Mouse (Mus musculus) liver, embryonic 14.5 days (tissue): ENCODE data around the gene Epb41l4b. TPM values are rescaled to one million over a fixed set of nuclear protein-coding genes. Genes with fewer than 3 reads are reported as not detected.

Experiments used
- ATAC-seq: fragments of 200-750 bp; cut with Nextera tagmentation; 2 replicates; pipeline ENCODE4 v1.8.0; 2017; ENCODE audit warnings: moderate number of reproducible peaks, mild to moderate bottlenecking, moderate library complexity; ENCODE audit not compliant: insufficient read depth
- DNase-seq, 3 experiments: peaks; one replicate each; pipeline ENCODE4 v3.0.0-alpha.2; 2012 to 2013; ENCODE audit warnings: low read depth in 3 of 3, low spot score in 3 of 3
- H3K27ac ChIP-seq: fragments of 300-500 bp; sonication (generic); 2 replicates; pipeline ENCODE4 v1.5.1; 2014; ENCODE audit warnings: moderate library complexity, mild to moderate bottlenecking, control low read depth, inconsistent platforms
- H3K27me3 ChIP-seq: fragments of 300-500 bp; sonication (generic); 2 replicates; pipeline ENCODE4 v1.6.1; 2014; ENCODE audit warnings: mild to moderate bottlenecking, low read length, moderate library complexity; ENCODE audit not compliant: control insufficient read depth, insufficient read depth
- H3K36me3 ChIP-seq: fragments of 300-500 bp; sonication (generic); replicated peaks from 2 replicates; pipeline ENCODE4 v1.6.1; 2014; ENCODE audit warnings: low read depth; ENCODE audit not compliant: control insufficient read depth, insufficient read depth
- H3K4me1 ChIP-seq, 2 experiments: fragments of 200-500 bp in 1 of 2; fragments of 300-500 bp in 1 of 2; sonication (generic) in 1 of 2; replicated peaks; 2 replicates each; pipeline ENCODE4 v1.6.1; 2012 to 2014; ENCODE audit warnings: antibody characterized with exemption in 1 of 2, inconsistent platforms in 1 of 2, low read length in 1 of 2; ENCODE audit not compliant: control insufficient read depth in 2 of 2, insufficient read depth in 2 of 2
- H3K4me2 ChIP-seq: fragments of 300-500 bp; sonication (generic); 2 replicates; pipeline ENCODE4 v1.6.1; 2014; ENCODE audit warnings: low read depth, mild to moderate bottlenecking, control low read depth, moderate library complexity
- H3K4me3 ChIP-seq, 2 experiments: fragments of 200-500 bp in 1 of 2; fragments of 300-500 bp in 1 of 2; sonication (generic) in 1 of 2; 2 replicates each; pipeline ENCODE4 v1.5.1; 2012 to 2014; ENCODE audit warnings: low read depth in 2 of 2, low read length in 2 of 2, mild to moderate bottlenecking in 2 of 2, control low read depth in 1 of 2, inconsistent platforms in 1 of 2, moderate library complexity in 1 of 2; ENCODE audit not compliant: insufficient read depth in 1 of 2
- H3K9ac ChIP-seq: fragments of 300-500 bp; sonication (generic); replicated peaks from 2 replicates; pipeline ENCODE4 v1.6.1; 2014; ENCODE audit warnings: mild to moderate bottlenecking, control low read depth, moderate library complexity
- H3K9me3 ChIP-seq: fragments of 300-500 bp; sonication (generic); 2 replicates; pipeline ENCODE4 v1.6.1; 2016; ENCODE audit warnings: low read length, mixed read lengths; ENCODE audit not compliant: control insufficient read depth
- CTCF ChIP-seq: IDR thresholded peaks from 2 replicates; pipeline ENCODE4 v1.5.1; 2016; ENCODE audit warnings: antibody characterized with exemption, low read depth, control low read depth
- EP300 ChIP-seq: IDR thresholded peaks from 2 replicates; pipeline ENCODE4 v1.6.1; 2016; ENCODE audit warnings: antibody characterized with exemption, low read depth
- WGBS: fragments of 180-500 bp; shearing (Covaris S2); extraction: QIAGEN DNeasy Blood & Tissue Kit; methylation state at CpG from one replicate; pipeline ENCODE4 v1.1.7; 2014; ENCODE audit not compliant: insufficient replicate concordance; 5-methylcytosine and 5-hydroxymethylcytosine counted together
- polyA plus RNA-seq, 2 experiments: library from polyadenylated mRNA; depleted of rRNA in 1 of 2; stranded (reverse) in 1 of 2; unstranded in 1 of 2; fragments of >200 nt; fragmentation: Nextera tagmentation in 1 of 2; extraction: Ambion mirVana in 1 of 2; gene quantifications; 2 replicates each; pipeline versions ENCODE4 v1.2.1 to v1.2.3; 2012 to 2014

The Epb41l4b gene
- polyA plus RNA-seq, 2 experiments, result 2.1 to 2.2 TPM

- 35% methylated on average over 6 of the region's 6 CpGs for WGBS
- Histone ChIP-seq H3K9ac (no peak overlapping the region), H3K4me2 (no peak overlapping the region), H3K36me3 (no peaks in the 10 kb centered on the region), H3K27ac (no peak overlapping the region), H3K27me3 (no peaks in the 10 kb centered on the region), H3K9me3 (no peaks in the 10 kb centered on the region), H3K4me1 (no peaks in the 10 kb centered on the region), H3K4me3 (no peak overlapping the region)
- TF ChIP-seq EP300 (no peak), CTCF (no peak)
- ATAC-seq (no peak), DNase-seq (no peak)
These were observed 94.7 kb downstream of the Epb41l4b start for GRCm38 (mm10) chr4:57048566-57048965.

GRCm38 (mm10) chr4:57046160-57046571 is 97.1 kb downstream of the Epb41l4b start:
- Histone ChIP-seq H3K27me3 (no peaks in the 10 kb centered on the region), H3K4me1 (no peaks in the 10 kb centered on the region), H3K4me2 (no peak overlapping the region), H3K9me3 (no peaks in the 10 kb centered on the region), H3K4me3 (no peak overlapping the region), H3K9ac (no peak overlapping the region), H3K36me3 (no peaks in the 10 kb centered on the region), H3K27ac (no peak overlapping the region)
- TF ChIP-seq EP300 (no peak), CTCF (no peak)
- WGBS, result 70% methylated on average over 9 of the region's 9 CpGs
- DNase-seq (no peak), ATAC-seq (no peak)

- no peak for TF ChIP-seq EP300
- DNase-seq (no peak), ATAC-seq (no peak)
- peaks cover 0 to 4% of the 10 kb centered on the region in 2 experiments; a peak in 1 of 4 replicates for H3K4me1 ChIP-seq
- H3K4me2 ChIP-seq, result no peak overlapping the region
- no peaks in the 10 kb centered on the region for H3K36me3 ChIP-seq
- no peaks in the 10 kb centered on the region for H3K27me3 ChIP-seq
- H3K4me3 ChIP-seq, result no peak overlapping the region
- H3K27ac ChIP-seq, result no peak overlapping the region
- no peaks in the 10 kb centered on the region for H3K9me3 ChIP-seq
- no peak overlapping the region for H3K9ac ChIP-seq
- WGBS, result 76% methylated on average over 8 of the region's 8 CpGs
These were observed 99.6 kb downstream of the Epb41l4b start for GRCm38 (mm10) chr4:57043621-57044020.

- Histone ChIP-seq H3K9ac (no peak overlapping the region), H3K27me3 (no peaks in the 10 kb centered on the region), H3K4me1 (peaks cover 0 to 4% of the 10 kb centered on the region in 2 experiments; a peak in 1 of 4 replicates), H3K27ac (no peak overlapping the region), H3K36me3 (no peaks in the 10 kb centered on the region), H3K4me2 (no peak overlapping the region), H3K4me3 (no peak overlapping the region), H3K9me3 (no peaks in the 10 kb centered on the region)
- TF ChIP-seq EP300 (no peak), CTCF (no peak)
- no peak for DNase-seq
- no peak for ATAC-seq
- WGBS, result 67% methylated on average over 6 of the region's 6 CpGs
These were observed 101.6 kb downstream of the Epb41l4b start for GRCm38 (mm10) chr4:57041661-57042060.

- H3K27ac ChIP-seq, result no peak overlapping the region
- H3K4me3 ChIP-seq, result no peak overlapping the region
- no peak for TF ChIP-seq CTCF
- TF ChIP-seq EP300, result no peak
- peaks cover 0 to 4% of the 10 kb centered on the region in 2 experiments; a peak in 1 of 4 replicates for H3K4me1 ChIP-seq
- H3K36me3 ChIP-seq, result no peaks in the 10 kb centered on the region
- H3K9me3 ChIP-seq, result no peaks in the 10 kb centered on the region
- no peak for DNase-seq
- ATAC-seq, result no peak
- H3K4me2 ChIP-seq, result no peak overlapping the region
- H3K9ac ChIP-seq, result no peak overlapping the region
- H3K27me3 ChIP-seq, result no peaks in the 10 kb centered on the region
- 79% methylated on average over 4 of the region's 4 CpGs for WGBS
These were observed 102.0 kb downstream of the Epb41l4b start for GRCm38 (mm10) chr4:57041211-57041610.
